Mouse (Mus musculus) right cerebral cortex, postnatal 36 days (tissue): ENCODE measurements around the gene H2-K1.
A peak's percentile ranks its signal among the peaks of the same experiment; 100 is the strongest.
"Not testable (repeated sequence)": the region's sequence is repeated elsewhere in the genome, so short reads cannot be mapped to it uniquely, and the experiment has no call there.

Source experiments
- DNase-seq, 2 experiments: peaks; one replicate each; pipeline ENCODE4 v3.0.0; 2022; ENCODE audit warnings: low spot score in 2 of 2, mixed read lengths in 1 of 2

H2-K1 gene

GRCm38 (mm10) chr17:33982136-33982535 is 18.0 kb downstream of the H2-K1 start:
- DNase-seq: not testable (repeated sequence)

GRCm38 (mm10) chr17:33981192-33981909 is 18.8 kb downstream of the H2-K1 start:
- peak; percentile 88 to 90 for DNase-seq

DNA sequence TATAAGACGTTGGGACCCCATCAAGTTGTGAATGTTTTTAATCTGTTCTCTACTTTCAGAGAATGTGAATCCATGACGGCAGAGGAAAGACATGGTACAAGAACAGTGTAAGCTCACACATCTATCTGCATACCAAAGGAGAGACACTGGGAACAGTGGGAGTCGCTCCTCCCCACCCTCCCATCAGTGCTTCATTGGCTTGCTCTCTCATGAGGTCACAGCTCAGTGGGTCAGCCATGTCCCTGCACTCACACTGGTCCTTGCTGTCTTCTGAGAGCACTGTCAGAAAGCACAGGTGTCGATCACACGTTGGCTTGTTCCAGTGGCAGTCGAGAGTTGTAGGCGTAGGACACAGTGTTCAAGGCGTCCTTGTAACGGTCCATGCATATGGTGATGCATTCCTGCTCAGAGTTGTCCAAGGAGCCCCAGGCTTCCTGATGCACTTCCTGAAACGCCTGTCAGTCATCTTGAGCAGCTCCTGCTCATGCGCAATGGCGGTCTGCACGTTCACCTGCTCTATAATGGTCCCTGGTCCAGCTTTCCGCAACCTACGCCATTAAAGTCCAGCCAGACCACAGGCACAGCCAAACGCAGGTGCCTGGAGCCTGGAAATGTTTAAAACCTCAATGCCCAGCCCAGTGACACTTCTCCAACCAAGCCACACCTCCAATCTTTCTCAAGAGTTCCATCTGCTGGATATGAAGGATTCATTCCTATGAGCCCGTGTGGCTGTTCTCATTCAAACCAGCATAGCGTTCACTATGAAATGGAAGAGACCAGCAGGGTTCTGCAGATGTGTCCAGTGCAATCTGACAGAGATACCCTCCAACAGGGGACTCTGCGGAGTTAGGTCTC is 19.7 kb downstream of the H2-K1 start:
- DNase-seq: no peak

DNA sequence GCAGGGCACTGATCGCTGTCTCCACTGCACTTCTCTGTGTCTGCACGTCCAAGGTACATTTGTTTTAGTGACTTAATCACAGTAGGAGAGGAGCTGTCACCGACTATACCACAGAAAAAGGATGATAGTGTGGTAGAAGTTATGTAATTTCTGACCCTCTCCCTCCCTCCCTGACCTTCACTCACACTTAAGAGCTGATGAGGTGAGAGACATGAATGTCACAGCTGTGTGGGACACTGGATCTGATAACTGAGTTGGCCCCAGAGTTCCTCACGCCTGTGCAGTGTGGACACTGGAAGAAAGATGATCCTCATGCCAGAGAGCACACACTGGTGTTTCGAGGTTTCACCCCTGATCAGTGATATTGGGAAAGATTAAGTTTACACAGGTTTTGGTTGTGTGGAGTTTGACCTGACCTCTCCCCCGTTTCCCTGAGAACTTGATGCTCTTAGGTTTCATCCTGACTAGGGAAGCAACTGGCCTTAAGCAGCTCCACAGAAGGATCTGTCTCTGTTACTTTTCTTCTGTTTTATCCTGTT is 20.6 kb downstream of the H2-K1 start:
- DNase-seq: no peak

GRCm38 (mm10) chr17:33978631-33979031 is 21.5 kb downstream of the H2-K1 start:
- peak in 1 of 2 experiments; percentile 44 for DNase-seq

- DNase-seq: no peak
Observed at GRCm38 (mm10) chr17:33977861-33978557, 22.1 kb downstream of the H2-K1 start.

DNA sequence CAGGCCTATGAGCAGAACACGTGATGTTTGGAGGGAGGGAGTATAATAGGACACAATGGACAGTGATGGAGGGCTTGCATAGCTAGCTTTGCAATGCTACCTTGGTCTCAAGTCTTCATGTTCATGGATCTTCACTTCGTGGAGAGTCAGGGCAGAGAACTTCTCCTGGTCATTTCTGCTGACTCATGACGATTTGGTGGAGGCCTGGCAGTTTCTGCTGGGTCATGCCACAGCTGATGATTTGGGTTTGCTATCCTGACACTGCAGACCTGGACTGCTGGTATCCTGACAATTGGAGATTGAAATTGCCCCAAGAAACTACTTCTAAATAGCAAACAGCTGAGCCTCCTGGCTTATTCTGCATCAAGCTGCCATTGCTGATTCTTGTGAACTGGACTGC is 26.6 kb downstream of the H2-K1 start:
- no peak for DNase-seq

DNA sequence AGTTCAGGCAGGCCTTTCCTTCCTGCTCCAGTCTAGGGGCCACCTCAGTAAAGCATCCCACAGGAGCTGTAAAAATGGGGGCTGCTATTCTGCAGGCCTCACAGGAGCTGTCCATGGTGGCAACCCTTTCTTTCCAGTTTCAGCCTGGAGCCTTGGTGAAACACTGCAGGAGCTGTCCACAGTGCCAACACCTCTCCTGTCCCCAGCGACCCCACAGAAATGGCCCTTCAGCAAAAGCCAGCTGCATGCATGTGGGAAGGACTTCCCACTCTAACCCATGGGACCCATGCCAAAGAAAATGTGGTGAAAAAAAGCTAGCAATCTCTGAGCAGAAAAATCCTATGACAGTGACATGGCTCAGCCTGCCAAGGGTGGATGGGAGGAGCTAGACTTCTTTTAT is 27.5 kb downstream of the H2-K1 start:
- DNase-seq: no peak

DNA sequence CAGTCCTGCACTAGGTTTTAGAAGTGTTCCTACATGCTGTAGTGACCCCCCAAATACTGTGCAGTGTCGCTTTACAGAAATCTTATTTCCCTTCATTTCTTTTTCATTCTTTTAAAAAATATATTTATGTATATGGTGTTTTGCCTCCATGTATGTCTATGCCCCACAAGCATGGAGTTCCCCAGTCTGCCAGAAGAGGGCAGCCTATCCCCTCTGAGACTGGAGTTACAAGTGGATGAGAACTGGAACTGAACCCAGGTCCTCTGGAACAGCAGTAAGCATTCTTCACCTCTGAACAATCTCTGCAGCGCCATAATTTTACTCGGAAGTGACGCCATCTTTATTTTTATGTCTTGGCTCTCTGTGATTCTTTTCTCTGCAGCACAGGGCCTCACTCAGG is 30.8 kb downstream of the H2-K1 start:
- no peak for DNase-seq

DNA sequence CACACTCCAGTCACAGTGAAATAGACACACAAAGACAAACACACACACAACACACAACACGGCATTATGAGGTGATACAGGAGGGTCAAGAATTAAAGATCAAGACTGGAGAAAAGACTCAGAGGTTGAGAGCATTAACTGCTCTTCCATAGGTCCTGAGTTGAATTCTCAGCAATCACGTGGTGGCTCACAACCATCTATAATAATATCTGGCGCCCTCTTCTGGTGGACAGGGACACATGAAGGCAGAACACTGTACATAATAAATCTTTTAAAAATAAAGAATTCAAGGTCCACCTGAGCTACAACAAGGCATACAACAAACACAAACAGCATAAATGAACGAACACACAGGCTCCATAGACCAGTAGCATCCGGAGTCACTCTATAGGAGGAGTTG is 31.2 kb downstream of the H2-K1 start:
- DNase-seq: no peak

DNA sequence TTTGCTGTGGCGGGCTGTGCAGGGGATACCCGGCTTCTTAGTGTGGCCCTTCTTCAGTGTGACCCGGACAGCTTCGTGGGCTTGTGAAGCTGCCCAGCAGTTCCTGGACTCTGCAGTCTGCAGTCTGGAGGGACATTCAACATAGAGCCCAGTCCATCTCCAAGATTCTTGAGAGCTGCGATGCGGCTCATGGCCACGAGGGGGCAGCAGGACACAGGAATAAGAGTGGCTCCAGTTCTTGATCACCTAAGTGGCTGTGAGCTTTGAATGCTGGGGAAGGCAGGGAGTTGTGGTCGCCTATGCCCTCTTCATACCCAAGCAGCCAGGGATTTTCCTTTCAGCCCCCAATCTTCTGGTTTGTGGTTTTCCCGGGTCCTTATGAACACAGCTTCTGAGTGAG is 31.7 kb downstream of the H2-K1 start:
- DNase-seq: peak in 1 of 2 experiments; percentile 58

DNA sequence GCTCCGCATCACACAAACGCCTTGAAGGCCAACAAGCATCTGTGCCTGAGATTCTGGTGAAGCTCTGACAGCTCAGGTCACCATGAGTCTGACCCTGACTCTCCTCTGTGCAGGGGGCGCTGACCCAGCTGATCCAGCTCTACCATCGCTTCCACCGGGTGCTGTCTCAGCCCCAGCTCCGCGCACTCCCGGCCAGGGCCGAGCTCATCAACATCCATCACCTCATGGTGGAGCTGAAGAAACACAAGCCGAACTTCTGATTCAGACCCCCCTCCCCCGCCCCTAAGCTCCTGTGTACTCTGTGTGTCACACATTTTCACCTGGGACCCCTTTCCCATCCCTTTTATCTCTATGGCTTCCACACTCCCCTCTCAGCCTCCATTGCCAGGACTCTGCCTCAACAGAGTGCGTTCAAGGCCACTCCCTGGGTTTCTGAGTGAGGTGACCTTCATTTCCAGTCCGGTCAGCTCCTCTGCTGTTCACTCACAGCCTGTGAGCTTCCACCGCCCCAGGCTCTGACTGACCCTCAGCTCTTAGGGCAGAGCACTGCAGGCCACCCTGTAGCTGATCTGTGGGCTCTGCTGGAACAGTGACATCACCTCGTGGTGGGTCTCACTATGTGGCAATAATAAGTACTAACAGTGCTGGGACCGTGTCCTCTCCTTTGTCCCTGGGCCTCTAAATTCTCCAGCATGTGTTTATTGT is 34.1 kb downstream of the H2-K1 start:
- no peak for DNase-seq

DNA sequence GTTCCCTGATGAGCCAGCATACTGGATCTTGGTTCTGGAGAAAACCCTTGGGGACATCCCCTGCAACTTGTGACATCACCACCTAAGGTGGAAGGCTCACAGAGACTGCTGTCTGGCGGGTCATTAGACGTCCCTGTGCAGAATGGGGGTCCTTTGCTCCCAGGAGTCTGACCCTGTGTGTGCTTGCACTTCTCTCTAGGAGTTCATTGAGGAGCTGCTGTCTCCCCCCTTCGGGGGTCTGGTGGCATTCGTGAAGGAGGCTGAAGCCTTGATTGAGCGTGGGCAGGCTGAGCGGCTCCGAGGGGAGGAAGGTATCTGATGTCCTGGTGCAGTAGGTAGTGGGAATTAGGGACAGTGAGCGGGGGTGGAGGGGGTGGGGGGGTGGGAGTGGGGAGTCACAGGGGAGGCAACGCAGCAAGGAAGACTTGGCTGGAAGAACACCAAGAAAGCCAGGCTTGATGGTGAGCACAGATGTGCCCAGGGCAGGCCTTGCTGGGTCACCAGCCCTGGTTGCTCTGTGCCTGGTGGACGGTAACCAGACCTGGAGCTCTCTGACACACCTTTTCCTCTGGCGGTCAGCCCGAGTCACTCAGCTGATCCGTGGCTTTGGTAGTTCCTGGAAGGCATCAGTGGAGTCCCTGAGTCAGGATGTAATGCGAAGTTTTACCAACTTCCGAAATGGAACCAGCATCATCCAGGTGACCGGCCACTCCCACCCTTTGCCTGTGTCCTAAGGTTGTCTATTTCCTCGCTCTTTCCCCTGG is 34.9 kb downstream of the H2-K1 start:
- DNase-seq: no peak

- DNase-seq: no peak
Observed at GRCm38 (mm10) chr17:33962876-33963275, 37.3 kb downstream of the H2-K1 start.

DNA sequence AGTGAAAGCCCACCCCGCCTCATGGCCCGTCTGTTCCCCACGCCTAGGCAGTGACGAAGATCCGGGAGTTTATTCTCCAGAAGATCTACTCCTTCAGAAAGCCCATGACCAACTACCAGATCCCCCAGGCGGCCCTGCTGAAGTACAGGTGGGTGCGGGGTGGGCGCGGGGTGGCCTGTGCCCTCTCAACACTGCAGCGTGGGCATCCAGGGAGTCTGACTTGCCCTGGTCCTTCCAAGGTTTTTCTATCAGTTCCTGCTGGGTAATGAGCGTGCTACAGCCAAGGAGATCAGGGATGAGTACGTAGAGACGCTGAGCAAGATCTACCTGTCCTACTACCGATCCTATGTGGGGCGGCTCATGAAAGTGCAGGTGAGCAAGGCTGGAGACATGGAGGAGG is 40.2 kb downstream of the H2-K1 start:
- no peak for DNase-seq

GRCm38 (mm10) chr17:33959135-33959534 is 41.0 kb downstream of the H2-K1 start:
- no peak for DNase-seq

- DNase-seq: no peak
Observed at GRCm38 (mm10) chr17:33958451-33958850, 41.7 kb downstream of the H2-K1 start.

GRCm38 (mm10) chr17:33957493-33957892 is 42.7 kb downstream of the H2-K1 start:
- DNase-seq: no peak

DNA sequence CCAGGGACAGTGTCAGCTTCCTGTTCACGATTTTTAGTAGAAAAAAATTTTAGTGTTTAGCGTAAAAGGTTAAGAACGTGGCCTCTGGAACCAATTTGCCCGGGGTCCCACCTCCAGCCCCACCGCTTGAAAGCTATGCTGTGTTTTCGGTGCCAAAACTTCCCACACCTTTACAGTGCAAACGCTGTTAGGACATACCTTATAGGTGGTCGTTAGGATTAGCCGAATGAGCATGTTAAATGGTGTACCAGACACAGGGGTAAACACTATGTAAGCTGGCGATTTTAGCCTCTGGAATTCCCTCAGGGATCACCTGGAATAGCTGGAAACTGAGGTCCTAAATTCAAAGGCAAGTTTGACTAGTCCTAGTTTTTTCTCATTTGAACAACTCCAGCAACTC is 43.8 kb downstream of the H2-K1 start:
- no peak for DNase-seq

GRCm38 (mm10) chr17:33955555-33956214 is 44.5 kb downstream of the H2-K1 start, which contains the start of the genes Vps52 and Rps18:
Vps52 (plus strand) TSS chr17:33955812.
Rps18 (minus strand) TSS chr17:33956001.
- DNase-seq: peak; percentile 91 to 96
